Mouse (Mus musculus) ES-E14 (cell line): ENCODE data around the gene Fbl.

Experiments
- HCFC1 ChIP-seq: IDR thresholded peaks from 2 replicates; pipeline ENCODE4 v1.6.1; 2012; ENCODE audit warnings: low read length, inconsistent platforms, borderline replicate concordance; ENCODE audit not compliant: insufficient read depth
- MAFK ChIP-seq: IDR thresholded peaks from 2 replicates; pipeline ENCODE4 v1.6.1; 2014; ENCODE audit warnings: mild to moderate bottlenecking, low read depth, low read length, inconsistent platforms; ENCODE audit not compliant: insufficient read depth

- TF ChIP-seq HCFC1 (no peak), MAFK (no peak)
Measured at GRCm38 (mm10) chr7:28191903-28192302, 22.4 kb downstream of the Fbl start.
